Mouse (Mus musculus) liver, embryonic 14.5 days (tissue): ENCODE measurements at regions not wholly inside any gene's neighbourhood (a gene's known extent, or its start where the extent isn't known, plus 50 kb on each side); places are given as distances from the start of the nearest gene placed in this dataset.

ENCODE experiments used
- ATAC-seq: fragments of 200-750 bp; cut with Nextera tagmentation; 2 replicates; pipeline ENCODE4 v1.8.0; 2017; ENCODE audit warnings: moderate number of reproducible peaks, mild to moderate bottlenecking, moderate library complexity; ENCODE audit not compliant: insufficient read depth
- DNase-seq, 3 experiments: peaks; one replicate each; pipeline ENCODE4 v3.0.0-alpha.2; 2012 to 2013; ENCODE audit warnings: low read depth in 3 of 3, low spot score in 3 of 3
- H3K27ac ChIP-seq: fragments of 300-500 bp; sonication (generic); 2 replicates; pipeline ENCODE4 v1.5.1; 2014; ENCODE audit warnings: moderate library complexity, mild to moderate bottlenecking, control low read depth, inconsistent platforms
- H3K27me3 ChIP-seq: fragments of 300-500 bp; sonication (generic); 2 replicates; pipeline ENCODE4 v1.6.1; 2014; ENCODE audit warnings: mild to moderate bottlenecking, low read length, moderate library complexity; ENCODE audit not compliant: control insufficient read depth, insufficient read depth
- H3K36me3 ChIP-seq: fragments of 300-500 bp; sonication (generic); replicated peaks from 2 replicates; pipeline ENCODE4 v1.6.1; 2014; ENCODE audit warnings: low read depth; ENCODE audit not compliant: control insufficient read depth, insufficient read depth
- H3K4me1 ChIP-seq, 2 experiments: fragments of 200-500 bp in 1 of 2; fragments of 300-500 bp in 1 of 2; sonication (generic) in 1 of 2; replicated peaks; 2 replicates each; pipeline ENCODE4 v1.6.1; 2012 to 2014; ENCODE audit warnings: antibody characterized with exemption in 1 of 2, inconsistent platforms in 1 of 2, low read length in 1 of 2; ENCODE audit not compliant: control insufficient read depth in 2 of 2, insufficient read depth in 2 of 2
- H3K4me2 ChIP-seq: fragments of 300-500 bp; sonication (generic); 2 replicates; pipeline ENCODE4 v1.6.1; 2014; ENCODE audit warnings: low read depth, mild to moderate bottlenecking, control low read depth, moderate library complexity
- H3K4me3 ChIP-seq, 2 experiments: fragments of 200-500 bp in 1 of 2; fragments of 300-500 bp in 1 of 2; sonication (generic) in 1 of 2; 2 replicates each; pipeline ENCODE4 v1.5.1; 2012 to 2014; ENCODE audit warnings: low read depth in 2 of 2, low read length in 2 of 2, mild to moderate bottlenecking in 2 of 2, control low read depth in 1 of 2, inconsistent platforms in 1 of 2, moderate library complexity in 1 of 2; ENCODE audit not compliant: insufficient read depth in 1 of 2
- H3K9ac ChIP-seq: fragments of 300-500 bp; sonication (generic); replicated peaks from 2 replicates; pipeline ENCODE4 v1.6.1; 2014; ENCODE audit warnings: mild to moderate bottlenecking, control low read depth, moderate library complexity
- H3K9me3 ChIP-seq: fragments of 300-500 bp; sonication (generic); 2 replicates; pipeline ENCODE4 v1.6.1; 2016; ENCODE audit warnings: low read length, mixed read lengths; ENCODE audit not compliant: control insufficient read depth
- CTCF ChIP-seq: IDR thresholded peaks from 2 replicates; pipeline ENCODE4 v1.5.1; 2016; ENCODE audit warnings: antibody characterized with exemption, low read depth, control low read depth
- EP300 ChIP-seq: IDR thresholded peaks from 2 replicates; pipeline ENCODE4 v1.6.1; 2016; ENCODE audit warnings: antibody characterized with exemption, low read depth
- WGBS: fragments of 180-500 bp; shearing (Covaris S2); extraction: QIAGEN DNeasy Blood & Tissue Kit; methylation state at CpG from one replicate; pipeline ENCODE4 v1.1.7; 2014; ENCODE audit not compliant: insufficient replicate concordance; 5-methylcytosine and 5-hydroxymethylcytosine counted together

DNA sequence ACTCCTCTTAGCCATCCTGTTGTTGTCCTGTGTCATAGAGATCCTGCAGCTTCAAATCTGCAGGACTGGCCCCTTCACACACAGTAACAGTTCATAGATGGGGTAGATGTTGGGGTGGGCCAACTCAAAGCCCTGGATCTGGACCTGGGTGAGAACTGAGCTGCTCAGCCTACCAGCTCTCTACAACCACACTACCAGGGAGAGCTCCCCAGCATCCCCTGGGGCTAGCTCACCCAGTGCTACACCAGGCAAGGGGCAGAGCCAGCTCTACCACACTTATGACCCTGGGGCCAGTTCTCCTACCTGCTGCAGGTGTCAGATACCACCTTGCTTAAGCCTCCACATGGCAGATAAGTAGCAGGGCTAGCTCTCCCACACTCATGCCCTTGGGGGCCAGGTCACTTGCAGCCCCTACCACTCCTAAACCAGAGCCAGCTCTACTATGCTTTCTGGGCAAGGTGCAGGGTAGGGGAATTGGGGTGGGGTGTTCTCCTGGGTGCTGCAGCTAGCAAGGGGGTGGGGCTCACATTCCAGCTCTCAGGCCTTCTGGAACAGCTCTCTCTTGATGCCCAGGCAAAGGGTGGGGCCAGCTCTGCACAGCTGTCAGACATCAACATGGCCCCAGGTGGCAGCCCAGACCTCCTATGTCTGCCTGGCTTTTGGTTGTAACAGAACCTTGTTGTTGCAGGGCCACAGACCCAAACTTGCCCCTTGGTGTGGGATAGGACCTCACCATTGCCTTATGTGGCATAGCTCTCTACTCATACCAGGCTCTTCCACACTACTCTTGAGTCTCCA lies 62.4 kb upstream of the Tab2 start:
- Histone ChIP-seq H3K4me3 (no peak overlapping the region), H3K9me3 (no peaks in the 10 kb centered on the region), H3K36me3 (no peaks in the 10 kb centered on the region), H3K27me3 (no peaks in the 10 kb centered on the region), H3K27ac (no peak overlapping the region), H3K4me1 (peaks cover 0 to 20% of the 10 kb centered on the region in 2 experiments; a peak in 3 of 4 replicates), H3K9ac (no peak overlapping the region), H3K4me2 (no peak overlapping the region)
- ATAC-seq = no peak
- TF ChIP-seq CTCF = no peak
- no peak for TF ChIP-seq EP300
- no peak for DNase-seq

- Histone ChIP-seq H3K36me3 (no peaks in the 10 kb centered on the region), H3K9ac (no peak overlapping the region), H3K4me1 (peaks cover 0 to 22% of the 10 kb centered on the region in 2 experiments; a peak in 3 of 4 replicates), H3K27me3 (no peaks in the 10 kb centered on the region), H3K4me2 (no peak overlapping the region), H3K27ac (no peak overlapping the region), H3K4me3 (no peak overlapping the region), H3K9me3 (no peaks in the 10 kb centered on the region)
- ATAC-seq (no peak), DNase-seq (no peak)
- TF ChIP-seq CTCF = no peak
- TF ChIP-seq EP300 = no peak
- 41% methylated on average over 2 of the region's 2 CpGs for WGBS
Observed at GRCm38 (mm10) chr10:8016741-8017140, 60.7 kb upstream of the Tab2 start.

DNA sequence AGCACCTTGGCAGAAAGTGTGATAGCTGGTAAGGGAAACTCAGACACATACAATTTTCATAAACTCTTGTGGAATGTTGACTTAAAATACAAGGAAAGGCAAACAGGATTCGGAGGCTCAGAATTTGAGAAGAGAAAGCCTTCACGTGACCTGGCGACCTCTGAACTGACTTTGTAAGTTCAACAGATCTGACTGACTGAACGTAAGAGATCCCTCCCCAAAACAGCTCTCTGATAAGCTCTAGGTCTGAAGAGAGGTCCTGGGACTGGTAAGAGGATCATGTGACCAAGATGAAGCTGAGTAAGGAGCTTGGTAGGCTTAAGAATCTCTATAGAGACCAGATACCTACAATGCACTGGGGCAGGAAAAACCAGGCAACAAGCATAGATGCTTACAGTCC lies 55.7 kb upstream of the Tab2 start:
- Histone ChIP-seq H3K4me1 (peaks cover 0 to 17% of the 10 kb centered on the region in 2 experiments; a peak in 2 of 4 replicates), H3K27me3 (no peaks in the 10 kb centered on the region), H3K4me2 (no peak overlapping the region), H3K27ac (no peak overlapping the region), H3K4me3 (no peak overlapping the region), H3K9me3 (no peaks in the 10 kb centered on the region), H3K9ac (no peak overlapping the region), H3K36me3 (no peaks in the 10 kb centered on the region)
- ATAC-seq = no peak
- DNase-seq = no peak
- no peak for TF ChIP-seq CTCF
- no peak for TF ChIP-seq EP300
- 32% methylated on average over 4 of the region's 4 CpGs for WGBS

- no peak overlapping the region for H3K27ac ChIP-seq
- 18% methylated on average over 9 of the region's 9 CpGs for WGBS
- H3K36me3 ChIP-seq = no peaks in the 10 kb centered on the region
- no peak for ATAC-seq
- H3K4me3 ChIP-seq = no peak overlapping the region
- TF ChIP-seq CTCF (no peak), EP300 (no peak)
- H3K27me3 ChIP-seq = no peaks in the 10 kb centered on the region
- peaks cover 0 to 17% of the 10 kb centered on the region in 2 experiments; a peak in 2 of 4 replicates for H3K4me1 ChIP-seq
- no peak overlapping the region for H3K4me2 ChIP-seq
- H3K9me3 ChIP-seq = no peaks in the 10 kb centered on the region
- no peak for DNase-seq
- H3K9ac ChIP-seq = no peak overlapping the region
Observed at GRCm38 (mm10) chr10:8011138-8011537, 55.1 kb upstream of the Tab2 start.

GRCm38 (mm10) chr10:8009855-8010254 lies 53.8 kb upstream of the Tab2 start:
- 41% methylated on average over 1 of the region's 1 CpGs for WGBS
- H3K27ac ChIP-seq = no peak overlapping the region
- H3K4me1 ChIP-seq = peaks cover 0 to 17% of the 10 kb centered on the region in 2 experiments; a peak in 2 of 4 replicates
- no peak overlapping the region for H3K9ac ChIP-seq
- no peak overlapping the region for H3K4me3 ChIP-seq
- no peak for DNase-seq
- no peak for ATAC-seq
- TF ChIP-seq CTCF = no peak
- no peak for TF ChIP-seq EP300
- H3K36me3 ChIP-seq = no peaks in the 10 kb centered on the region
- no peak overlapping the region for H3K4me2 ChIP-seq
- no peaks in the 10 kb centered on the region for H3K9me3 ChIP-seq
- H3K27me3 ChIP-seq = no peaks in the 10 kb centered on the region
